Mouse (Mus musculus) stomach, embryonic 15.5 days (tissue): ENCODE measurements around the gene Hdgfl2. TPM values are rescaled to one million over a fixed set of nuclear protein-coding genes. Genes with fewer than 3 reads are reported as not detected.

ENCODE experiments used
- ATAC-seq: fragments of 200-750 bp; cut with Nextera tagmentation; 2 replicates; pipeline ENCODE4 v1.8.0; 2017; ENCODE audit warnings: low read depth, moderate number of reproducible peaks, moderate TSS enrichment; ENCODE audit not compliant: insufficient read depth, low FRiP score
- H3K27ac ChIP-seq: fragments of 300-500 bp; sonication (generic); 2 replicates; pipeline ENCODE4 v1.5.1; 2015; ENCODE audit warnings: mild to moderate bottlenecking, inconsistent platforms
- H3K27me3 ChIP-seq: fragments of 300-500 bp; sonication (generic); replicated peaks from 2 replicates; pipeline ENCODE4 v1.6.1; 2015; ENCODE audit warnings: inconsistent platforms
- H3K36me3 ChIP-seq: fragments of 300-500 bp; sonication (generic); 2 replicates; pipeline ENCODE4 v1.6.1; 2015; ENCODE audit warnings: inconsistent platforms
- H3K4me1 ChIP-seq: fragments of 300-500 bp; sonication (generic); 2 replicates; pipeline ENCODE4 v1.6.1; 2015; ENCODE audit warnings: inconsistent platforms
- H3K4me2 ChIP-seq: fragments of 300-500 bp; sonication (generic); 2 replicates; pipeline ENCODE4 v1.6.1; 2015; ENCODE audit warnings: mild to moderate bottlenecking, inconsistent platforms
- H3K4me3 ChIP-seq: fragments of 300-500 bp; sonication (generic); replicated peaks from 2 replicates; pipeline ENCODE4 v1.5.1; 2015; ENCODE audit warnings: inconsistent platforms
- H3K9ac ChIP-seq: fragments of 300-500 bp; sonication (generic); 2 replicates; pipeline ENCODE4 v1.6.1; 2015; ENCODE audit warnings: inconsistent platforms
- H3K9me3 ChIP-seq: fragments of 300-500 bp; sonication (generic); 2 replicates; pipeline ENCODE4 v1.6.1; 2016; ENCODE audit warnings: inconsistent platforms
- WGBS: fragments of 180-500 bp; shearing (Covaris S2); methylation state at CpG from one replicate; pipeline ENCODE4 v1.1.7; 2015; 5-methylcytosine and 5-hydroxymethylcytosine counted together
- polyA plus RNA-seq: library from polyadenylated mRNA; unstranded; fragments of >200 nt; fragmentation: Nextera tagmentation; extraction: Ambion mirVana; gene quantifications from 2 replicates; pipeline ENCODE4 v1.2.1, GENCODE M21; 2015

Hdgfl2 gene
- polyA plus RNA-seq, 1 experiment from 2014 or later = 103 TPM

- Histone ChIP-seq H3K4me2 (no peak overlapping the region), H3K4me3 (no peak overlapping the region), H3K27me3 (peaks cover 55% of the 10 kb centered on the region), H3K9me3 (no peaks in the 10 kb centered on the region), H3K9ac (no peak overlapping the region), H3K27ac (no peak overlapping the region), H3K4me1 (peaks cover 25% of the 10 kb centered on the region), H3K36me3 (no peaks in the 10 kb centered on the region)
- 88% methylated on average over 12 of the region's 12 CpGs for WGBS
- ATAC-seq = no peak
These were observed 43.7 kb downstream of the Hdgfl2 start for GRCm38 (mm10) chr17:56123161-56123560.

- no peak overlapping the region for H3K27ac ChIP-seq
- H3K9ac ChIP-seq = peak overlapping the region; percentile 20
- no peak for ATAC-seq
- peak overlapping the region; percentile 45 for H3K4me3 ChIP-seq
- peaks cover 51% of the 10 kb centered on the region for H3K27me3 ChIP-seq
- peak overlapping the region; percentile 78 for H3K4me2 ChIP-seq
- 42% methylated on average over 59 of the region's 59 CpGs for WGBS
- peaks cover 25% of the 10 kb centered on the region for H3K4me1 ChIP-seq
- H3K9me3 ChIP-seq = no peaks in the 10 kb centered on the region
- no peaks in the 10 kb centered on the region for H3K36me3 ChIP-seq
These were observed 44.4 kb downstream of the Hdgfl2 start for GRCm38 (mm10) chr17:56123681-56124340.

GRCm38 (mm10) chr17:56124377-56125275 lies 45.2 kb downstream of the Hdgfl2 start:
- Histone ChIP-seq H3K4me1 (peaks cover 23% of the 10 kb centered on the region), H3K9me3 (no peaks in the 10 kb centered on the region), H3K9ac (peak overlapping the region; percentile 20), H3K27me3 (peaks cover 44% of the 10 kb centered on the region), H3K27ac (no peak overlapping the region), H3K4me2 (peak overlapping the region; percentile 78), H3K4me3 (peak overlapping the region; percentile 45), H3K36me3 (no peaks in the 10 kb centered on the region)
- WGBS = 13% methylated on average over 59 of the region's 59 CpGs
- ATAC-seq = peak; percentile 7; the same call in 1 of the 2 replicates

GRCm38 (mm10) chr17:56125276-56125630 lies 45.8 kb downstream of the Hdgfl2 start:
- ATAC-seq = no peak
- WGBS = 89% methylated on average over 4 of the region's 4 CpGs
- Histone ChIP-seq H3K27me3 (peaks cover 38% of the 10 kb centered on the region), H3K4me1 (peaks cover 16% of the 10 kb centered on the region), H3K9ac (no peak overlapping the region), H3K27ac (no peak overlapping the region), H3K36me3 (no peaks in the 10 kb centered on the region), H3K9me3 (no peaks in the 10 kb centered on the region), H3K4me2 (no peak overlapping the region), H3K4me3 (no peak overlapping the region)

- Histone ChIP-seq H3K4me1 (peaks cover 12% of the 10 kb centered on the region), H3K4me2 (no peak overlapping the region), H3K27me3 (peaks cover 29% of the 10 kb centered on the region), H3K4me3 (no peak overlapping the region), H3K36me3 (no peaks in the 10 kb centered on the region), H3K27ac (no peak overlapping the region), H3K9ac (no peak overlapping the region), H3K9me3 (no peaks in the 10 kb centered on the region)
- WGBS = 72% methylated on average over 11 of the region's 11 CpGs
- ATAC-seq = no peak
These were observed 46.7 kb downstream of the Hdgfl2 start for GRCm38 (mm10) chr17:56126175-56126574.

GRCm38 (mm10) chr17:56128246-56128645 lies 48.8 kb downstream of the Hdgfl2 start:
- no peak overlapping the region for H3K9ac ChIP-seq
- 78% methylated on average over 15 of the region's 15 CpGs for WGBS
- no peak overlapping the region for H3K4me2 ChIP-seq

GRCm38 (mm10) chr17:56131136-56131535 lies 51.7 kb downstream of the Hdgfl2 start:
- Histone ChIP-seq H3K27ac (no peak overlapping the region), H3K4me2 (no peak overlapping the region), H3K9ac (no peak overlapping the region), H3K27me3 (no peaks in the 10 kb centered on the region), H3K4me3 (no peak overlapping the region), H3K9me3 (no peaks in the 10 kb centered on the region), H3K4me1 (peaks cover 20% of the 10 kb centered on the region), H3K36me3 (no peaks in the 10 kb centered on the region)
- no peak for ATAC-seq
- WGBS = 92% methylated on average over 10 of the region's 10 CpGs

More at GRCm38 (mm10) chr17:56128246-56128645, 48.8 kb downstream of the Hdgfl2 start:
- H3K27me3 ChIP-seq = peaks cover 15% of the 10 kb centered on the region
- no peaks in the 10 kb centered on the region for H3K9me3 ChIP-seq
- peaks cover 16% of the 10 kb centered on the region for H3K4me1 ChIP-seq
- H3K27ac ChIP-seq = no peak overlapping the region
- ATAC-seq = no peak
- no peak overlapping the region for H3K4me3 ChIP-seq
- no peaks in the 10 kb centered on the region for H3K36me3 ChIP-seq

GRCm38 (mm10) chr17:56131814-56132213 lies 52.4 kb downstream of the Hdgfl2 start:
- Histone ChIP-seq H3K9ac (no peak overlapping the region), H3K27me3 (no peaks in the 10 kb centered on the region), H3K4me2 (no peak overlapping the region), H3K27ac (no peak overlapping the region), H3K4me3 (no peak overlapping the region), H3K36me3 (no peaks in the 10 kb centered on the region), H3K4me1 (peaks cover 20% of the 10 kb centered on the region), H3K9me3 (no peaks in the 10 kb centered on the region)
- no peak for ATAC-seq
- 40% methylated on average over 7 of the region's 7 CpGs for WGBS

GRCm38 (mm10) chr17:56132661-56133060 lies 53.2 kb downstream of the Hdgfl2 start:
- 6% methylated on average over 14 of the region's 14 CpGs for WGBS
- Histone ChIP-seq H3K9me3 (no peaks in the 10 kb centered on the region), H3K4me1 (peaks cover 20% of the 10 kb centered on the region), H3K27me3 (no peaks in the 10 kb centered on the region), H3K9ac (no peak overlapping the region), H3K36me3 (no peaks in the 10 kb centered on the region), H3K4me2 (peak overlapping the region; percentile 34; the same call in 1 of the 2 replicates), H3K4me3 (no peak overlapping the region), H3K27ac (no peak overlapping the region)
- no peak for ATAC-seq

- Histone ChIP-seq H3K4me1 (peaks cover 24% of the 10 kb centered on the region), H3K9me3 (no peaks in the 10 kb centered on the region), H3K27me3 (peaks cover 8% of the 10 kb centered on the region), H3K4me3 (peak overlapping the region; percentile 35), H3K36me3 (no peaks in the 10 kb centered on the region), H3K27ac (peak overlapping the region; percentile 70), H3K4me2 (peak overlapping the region; percentile 77), H3K9ac (no peak overlapping the region)
- ATAC-seq = peak; percentile 80
- 16% methylated on average over 21 of the region's 21 CpGs for WGBS
These were observed 54.3 kb downstream of the Hdgfl2 start for GRCm38 (mm10) chr17:56133457-56134363.

GRCm38 (mm10) chr17:56134463-56134971 lies 55.1 kb downstream of the Hdgfl2 start:
- peak overlapping the region; percentile 26 for H3K27ac ChIP-seq
- H3K4me3 ChIP-seq = peak overlapping the region; percentile 35
- ATAC-seq = peak; percentile 24
- no peak overlapping the region for H3K9ac ChIP-seq
- H3K4me2 ChIP-seq = peak overlapping the region; percentile 77
- peaks cover 16% of the 10 kb centered on the region for H3K27me3 ChIP-seq
- H3K9me3 ChIP-seq = no peaks in the 10 kb centered on the region
- H3K4me1 ChIP-seq = peaks cover 28% of the 10 kb centered on the region
- 2% methylated on average over 27 of the region's 27 CpGs for WGBS
- H3K36me3 ChIP-seq = no peaks in the 10 kb centered on the region
